Mouse (Mus musculus): ENCODE data around the gene Arfgap3.
"Not testable (repeated sequence)": the region's sequence is repeated elsewhere in the genome, so short reads cannot be mapped to it uniquely, and the experiment has no call there.

Gene Arfgap3

DNA sequence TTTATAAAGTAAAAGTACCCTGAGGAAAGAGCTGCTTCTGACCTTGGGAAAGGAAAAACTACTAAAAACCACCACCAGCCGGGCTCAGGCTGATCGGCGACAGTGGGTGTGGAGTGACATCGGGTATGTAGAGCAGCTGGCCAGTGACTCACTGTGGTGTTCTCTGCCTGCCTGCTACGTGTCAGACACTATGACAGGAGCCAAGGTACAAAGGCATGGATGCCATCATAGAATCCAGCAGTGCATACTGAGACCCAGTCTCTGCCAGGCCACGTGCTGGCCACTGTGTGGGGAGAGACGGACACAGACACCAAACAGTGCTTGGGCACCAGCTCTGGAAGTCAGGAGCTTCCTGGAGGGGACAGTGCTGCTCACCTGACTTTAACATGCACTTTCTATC is 5.1 kb downstream of the Arfgap3 start:
- DNase-seq = no peak

DNA sequence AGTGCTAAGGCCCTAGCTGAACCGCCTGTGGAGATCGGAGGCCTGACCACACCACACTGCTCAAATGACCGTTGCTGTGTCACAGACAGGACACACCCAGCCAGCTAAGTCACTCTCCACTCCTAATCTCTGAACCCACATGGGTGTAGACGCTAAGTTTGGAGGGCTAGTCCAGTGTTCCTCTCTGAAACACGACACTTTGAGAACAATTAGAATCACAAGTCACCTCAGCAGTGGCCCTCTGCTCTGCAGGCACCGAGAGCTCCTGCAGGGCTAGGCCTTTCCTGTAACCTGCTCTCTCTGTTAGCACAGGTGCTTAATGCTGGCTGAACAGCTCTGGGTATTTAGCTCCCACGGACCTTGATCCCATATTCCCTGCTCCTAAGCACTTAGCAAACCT is 5.9 kb downstream of the Arfgap3 start:
- DNase-seq = no peak

DNA sequence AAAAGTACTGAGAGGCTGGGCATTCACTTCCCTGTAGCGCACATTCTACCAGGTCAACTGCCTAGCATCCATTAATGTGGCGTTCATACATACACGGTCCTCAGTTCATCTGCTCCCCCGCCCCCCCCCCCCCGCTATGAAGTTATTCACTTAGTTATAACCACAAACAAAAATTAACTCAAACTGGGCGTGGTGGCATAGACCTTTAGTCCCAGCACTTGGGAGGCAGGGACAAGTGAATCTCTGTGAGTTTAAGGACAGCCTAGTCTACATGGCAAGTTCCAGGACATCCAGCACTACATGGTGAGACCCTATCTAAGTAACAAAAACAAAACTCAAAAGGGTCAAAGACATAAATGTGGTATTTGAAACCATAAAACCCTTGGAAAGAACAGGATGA is 11.1 kb downstream of the Arfgap3 start:
- no peak for DNase-seq

DNA sequence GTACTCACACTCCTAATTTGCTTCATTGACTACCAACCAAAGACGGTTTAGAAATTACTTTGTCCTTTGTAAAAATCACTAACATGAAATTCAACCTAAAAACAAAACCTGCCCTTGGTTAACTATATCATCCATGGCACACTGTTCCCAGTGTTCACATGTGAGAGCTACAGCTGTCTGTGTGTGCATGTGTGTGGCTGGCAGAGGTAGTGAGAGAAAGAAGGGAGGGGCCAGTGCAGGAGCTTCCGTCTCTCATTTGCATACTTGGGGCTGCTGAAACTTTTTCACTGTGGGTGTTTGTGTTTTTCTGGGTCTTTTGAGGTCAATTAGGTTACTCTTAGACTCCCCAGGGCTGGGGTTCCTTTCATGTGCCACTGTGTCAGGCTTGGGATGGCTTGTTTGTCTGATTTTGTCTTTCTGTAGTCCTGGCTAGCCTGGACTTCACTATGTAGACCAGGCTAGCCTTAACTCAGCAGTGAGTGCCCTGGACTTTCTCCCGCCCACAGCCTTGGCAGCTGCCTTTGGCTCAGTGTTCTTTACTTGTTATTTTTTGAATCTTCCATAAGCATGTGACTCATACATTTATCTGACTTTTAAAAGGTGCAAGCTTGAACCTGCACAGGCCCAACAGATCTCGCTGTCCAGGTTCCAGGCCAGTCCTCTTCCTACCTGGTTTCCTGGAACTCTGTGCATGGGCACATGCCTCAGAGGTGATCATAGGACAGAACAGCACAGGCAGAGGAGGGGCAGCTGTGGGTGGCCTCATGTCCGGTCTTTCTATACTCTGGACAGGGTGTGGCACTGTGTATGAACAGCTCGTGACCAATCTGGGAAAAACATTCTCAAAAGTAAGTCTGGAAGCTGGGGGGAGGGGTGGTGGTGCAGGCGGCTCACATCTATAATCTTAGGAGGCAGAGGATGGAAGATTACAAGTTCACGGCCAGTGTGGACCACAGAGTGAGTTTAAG is 11.9 kb downstream of the Arfgap3 start:
- DNase-seq = peak; percentile 63

DNA sequence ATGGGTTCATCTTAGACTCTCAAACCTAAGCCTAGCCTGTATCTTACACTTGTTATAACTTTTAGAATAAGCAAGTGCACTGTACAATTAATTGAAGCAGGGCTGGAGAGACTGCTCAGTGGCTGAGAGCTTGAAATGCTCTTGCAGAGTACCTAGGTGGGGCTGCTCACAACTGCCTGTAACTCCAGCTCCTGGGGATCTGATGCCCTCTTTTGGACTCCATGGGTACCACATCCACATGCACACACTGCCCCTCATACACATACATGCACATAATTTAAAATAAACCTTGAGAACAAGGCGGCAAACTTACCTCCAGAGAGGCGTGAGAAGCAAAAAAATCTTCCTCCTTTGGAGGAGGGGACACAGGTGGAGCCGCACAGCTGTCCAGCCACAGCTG is 17.7 kb downstream of the Arfgap3 start:
- peak; percentile 27 for DNase-seq

DNA sequence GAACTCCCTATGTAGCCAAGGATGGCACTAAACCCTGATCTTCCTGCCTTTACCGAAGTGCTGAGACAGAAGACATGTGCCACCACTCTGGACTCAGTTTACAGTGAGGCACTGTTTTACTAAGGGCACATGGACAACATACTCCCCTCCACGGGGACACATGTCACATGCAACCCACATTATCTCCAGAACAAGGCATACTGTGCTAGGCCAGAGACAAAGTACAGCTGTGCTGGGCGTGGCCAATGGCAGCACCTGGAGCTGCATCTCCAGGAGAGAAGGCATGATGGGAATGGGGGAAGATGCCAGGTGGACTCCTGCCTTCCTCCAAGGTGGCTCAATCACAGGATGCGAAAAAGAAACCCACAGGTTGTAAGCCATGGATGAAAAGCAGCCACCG is 21.1 kb downstream of the Arfgap3 start:
- no peak for DNase-seq

DNA sequence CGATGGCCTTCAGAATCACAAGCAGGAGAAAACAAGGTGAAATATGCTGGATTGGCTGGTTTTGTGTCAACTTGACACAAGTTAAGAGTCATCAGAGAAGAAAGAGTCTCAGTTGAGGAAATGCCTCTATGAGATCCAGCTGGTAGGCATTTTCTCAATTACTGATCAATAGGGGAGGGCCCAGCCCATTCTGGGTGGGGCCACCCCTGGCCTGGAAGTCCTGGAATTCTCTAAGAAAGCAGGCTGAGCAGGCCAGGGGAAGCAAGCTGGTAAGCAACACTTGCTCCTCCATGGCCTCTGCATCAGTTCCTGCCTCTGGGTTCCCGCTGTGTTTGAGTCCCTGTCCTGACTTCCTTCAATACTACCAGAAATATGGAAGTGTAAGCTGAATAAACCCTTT is 27.0 kb downstream of the Arfgap3 start:
- no peak for DNase-seq

DNA sequence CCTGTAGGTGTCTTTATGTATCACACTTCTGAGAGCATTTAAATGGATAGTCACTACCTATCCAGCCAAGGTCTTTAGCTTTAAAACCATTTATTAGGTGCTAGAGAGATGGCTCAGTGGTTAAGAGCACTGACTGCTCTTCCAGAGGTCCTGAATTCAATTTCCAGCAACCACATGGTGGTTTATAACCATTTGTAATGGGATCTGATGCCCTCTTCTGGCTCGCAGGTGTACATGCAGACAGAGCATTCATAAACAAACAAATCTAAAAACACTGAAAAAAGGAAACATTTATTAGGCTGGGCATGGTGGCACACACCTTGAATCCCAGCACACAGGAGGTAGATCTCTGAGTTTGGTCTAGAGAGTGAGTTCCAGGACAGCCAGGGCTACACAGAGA is 35.1 kb downstream of the Arfgap3 start:
- no peak for DNase-seq

DNA sequence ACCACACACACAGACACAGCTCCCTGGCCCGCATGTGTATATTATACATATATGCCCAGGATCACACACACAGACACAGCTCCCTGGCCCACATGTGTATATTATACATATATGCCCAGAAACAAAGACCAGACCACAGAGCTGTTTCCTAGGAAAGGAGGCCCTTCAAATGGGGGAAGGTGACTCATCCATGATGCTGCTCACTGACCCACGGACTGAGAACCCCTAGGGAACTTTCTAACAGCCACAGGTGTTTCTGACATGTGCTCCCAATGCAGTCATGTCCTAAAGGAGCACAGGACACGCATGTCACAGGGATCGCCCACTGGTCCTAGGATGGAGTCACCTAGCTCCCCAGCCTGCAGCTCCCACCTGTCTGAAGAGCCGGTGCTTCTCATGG is 40.2 kb downstream of the Arfgap3 start:
- DNase-seq = no peak

DNA sequence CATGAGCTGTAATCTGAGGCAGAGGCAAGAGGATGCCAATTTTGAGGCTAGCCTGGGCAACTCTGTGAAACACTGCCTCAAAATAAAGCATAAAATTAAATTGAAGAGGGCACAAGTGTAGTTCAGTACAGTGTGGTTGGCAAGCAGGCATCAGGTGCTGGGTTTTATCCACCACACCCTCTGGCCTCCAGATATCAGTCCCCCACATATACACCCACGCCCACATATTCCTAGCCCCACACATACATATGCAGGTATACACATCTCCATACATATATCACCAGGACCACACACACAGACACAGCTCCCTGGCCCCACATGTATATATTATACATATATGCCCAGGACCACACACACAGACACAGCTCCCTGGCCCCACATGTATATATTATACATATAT is 41.3 kb downstream of the Arfgap3 start:
- DNase-seq = not testable (repeated sequence)

DNA sequence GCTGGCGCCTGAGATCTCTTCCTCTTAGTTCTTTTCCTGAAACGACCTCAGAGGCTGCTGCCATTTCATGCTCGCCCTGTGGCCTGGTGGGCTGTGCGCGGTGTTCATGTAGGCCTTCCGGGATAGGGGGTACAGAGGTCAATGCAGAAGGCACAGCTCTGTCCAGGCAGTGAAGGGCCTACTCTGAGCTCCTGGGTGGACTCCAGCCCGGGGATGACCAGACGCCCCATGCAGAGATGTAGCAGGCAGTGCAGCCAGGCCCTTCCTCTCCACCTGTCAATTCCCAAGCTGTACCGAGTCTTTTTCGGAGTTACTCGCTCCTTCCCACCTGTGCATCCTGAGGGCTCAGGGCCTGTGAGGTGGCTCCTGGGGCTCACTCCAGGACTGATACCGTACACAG is 43.9 kb downstream of the Arfgap3 start:
- no peak for DNase-seq

DNA sequence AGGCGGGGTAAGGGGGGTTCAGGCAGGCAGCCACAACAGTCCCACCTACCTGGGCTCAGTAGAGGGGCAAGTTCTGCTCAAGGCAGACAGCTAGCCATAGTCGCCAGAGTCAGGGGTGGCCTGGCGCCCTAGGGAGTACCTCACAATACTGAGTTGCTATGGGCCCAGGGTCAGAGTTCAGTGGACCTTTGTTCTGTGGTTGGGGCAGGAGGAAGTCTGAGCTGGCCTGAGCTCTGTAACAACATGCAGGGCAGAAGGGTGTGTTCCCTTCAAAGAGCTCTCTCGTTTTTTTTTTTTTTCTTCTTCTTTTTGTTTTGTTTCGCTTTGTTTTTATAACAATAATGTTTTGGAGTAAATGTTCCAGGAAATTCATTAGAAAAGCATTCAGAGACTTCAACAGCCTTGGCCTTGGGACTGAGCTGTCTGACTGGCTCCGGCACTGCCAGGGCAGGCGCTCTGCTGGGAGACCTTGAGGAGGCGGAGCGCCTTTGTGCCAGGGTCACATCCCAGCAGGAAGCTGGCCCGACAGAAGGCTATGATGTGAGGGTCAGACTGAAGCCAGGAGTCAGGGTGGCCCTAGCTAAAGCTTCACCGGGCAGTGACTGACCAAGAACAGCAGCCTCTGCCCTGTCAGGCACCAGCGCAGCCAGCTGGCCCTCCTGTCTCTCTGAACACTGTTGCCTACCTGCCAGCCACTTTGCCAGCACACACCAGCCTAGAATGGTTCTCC is 44.7 kb downstream of the Arfgap3 start:
- peak; percentile 87 for DNase-seq

DNA sequence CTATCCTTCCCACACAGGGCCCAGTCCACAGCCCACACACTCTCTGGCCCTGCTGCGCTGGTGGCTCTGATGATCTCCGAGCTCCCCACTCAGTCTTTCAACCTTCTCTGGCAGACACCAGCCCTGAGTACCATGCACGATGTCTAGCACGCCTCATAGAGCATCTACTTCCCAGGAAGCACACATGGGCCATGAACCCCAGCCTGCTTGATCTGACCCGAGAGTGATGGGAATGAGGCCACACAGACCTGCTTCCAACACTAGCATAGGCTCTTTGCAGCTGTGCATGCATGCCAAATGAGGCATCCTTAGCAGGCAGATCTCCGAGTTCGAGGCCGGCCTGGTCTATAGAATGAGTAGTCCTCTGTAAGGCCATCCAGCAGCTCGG is 45.2 kb downstream of the Arfgap3 start:
- DNase-seq = no peak

DNA sequence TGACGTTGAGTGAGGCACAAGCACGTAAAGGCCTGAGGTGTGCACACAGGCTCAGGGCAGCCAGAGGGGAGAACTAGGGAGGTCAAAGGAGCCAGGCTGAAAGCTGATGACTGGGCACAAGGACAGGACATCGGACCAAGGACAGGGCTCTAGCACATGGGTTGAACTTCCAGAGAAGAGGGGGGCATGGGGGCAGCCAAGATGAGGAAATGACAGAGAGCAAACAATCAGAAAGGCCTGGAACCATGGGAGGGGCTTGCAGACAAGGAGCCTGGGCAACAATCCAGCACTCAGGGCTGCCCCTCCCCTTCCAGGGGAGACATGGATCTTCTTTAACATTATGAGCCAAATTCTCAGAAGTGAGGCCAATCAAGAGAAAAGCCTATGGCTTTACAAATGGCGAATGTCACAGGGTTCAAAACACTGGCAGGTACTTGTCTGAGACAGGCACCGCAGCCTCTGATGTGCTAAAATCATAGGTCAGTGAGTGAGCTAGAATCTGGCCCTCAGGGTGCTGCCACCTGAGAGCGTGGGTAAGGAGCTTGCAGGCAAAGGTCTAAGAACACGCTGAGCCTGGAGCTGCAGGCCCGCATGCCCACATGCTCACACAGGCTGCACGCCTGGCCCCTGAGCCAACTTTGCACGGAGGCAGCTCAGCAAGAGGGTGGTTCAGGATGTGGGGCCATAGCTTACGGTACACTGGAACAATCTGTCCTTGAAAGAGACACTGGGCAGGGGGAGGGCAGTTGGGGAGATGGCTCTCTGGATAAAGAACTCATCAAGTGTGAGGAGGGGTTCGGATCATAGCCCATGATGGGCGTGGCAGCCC is 46.2 kb downstream of the Arfgap3 start:
- peak; percentile 93 for DNase-seq

DNA sequence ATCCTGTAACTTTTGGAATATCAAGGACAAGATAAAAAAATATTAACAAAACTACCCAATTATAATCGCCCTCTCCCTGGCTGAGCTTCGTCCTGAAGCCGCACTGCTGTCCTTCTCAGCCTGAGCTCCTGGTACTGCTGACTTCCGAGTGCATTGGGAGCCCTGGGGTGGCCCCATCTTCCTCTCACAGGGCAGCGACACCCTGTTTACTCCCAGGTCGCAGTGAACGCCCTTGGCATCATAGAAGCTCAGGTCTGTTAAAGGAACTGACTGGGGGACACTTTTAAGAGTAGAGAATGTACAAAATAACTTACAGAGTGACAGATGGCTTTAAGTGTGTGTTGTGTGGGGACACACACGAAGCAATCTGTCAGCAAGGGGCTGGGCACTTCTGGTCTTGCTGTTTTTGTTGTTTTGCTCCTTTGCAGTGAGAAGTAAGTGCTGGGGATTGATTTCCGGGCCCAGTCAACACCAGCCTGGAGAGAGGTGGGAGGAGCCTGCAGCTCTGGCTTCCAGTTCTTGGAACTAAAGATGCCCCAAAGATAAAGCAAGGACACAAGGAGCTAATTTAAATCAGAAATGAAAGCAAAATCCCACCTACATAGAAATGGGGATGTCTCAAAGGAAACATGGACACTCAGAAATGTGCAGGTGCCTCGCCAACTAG is 50.0 kb downstream of the Arfgap3 start:
- DNase-seq = peak; percentile 65

DNA sequence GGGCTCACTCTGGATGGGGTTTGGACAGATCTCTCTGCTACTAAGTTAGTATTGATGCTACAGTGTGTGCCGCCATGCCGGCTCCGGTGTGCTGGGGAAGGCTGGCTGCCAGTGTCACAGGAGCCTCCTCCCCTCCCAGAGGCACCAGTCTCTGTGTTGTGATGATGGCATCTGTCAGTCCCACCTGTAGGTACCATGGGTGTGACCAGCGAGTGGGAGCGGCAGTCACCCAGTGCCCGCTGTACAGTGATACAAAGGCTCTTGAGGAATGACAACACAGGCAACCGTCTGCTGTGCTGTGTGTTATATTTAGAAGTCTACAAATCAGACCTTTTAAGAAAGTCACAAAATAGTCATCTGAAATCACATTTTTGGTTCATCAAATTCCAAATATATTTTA is 50.6 kb downstream of the Arfgap3 start:
- no peak for DNase-seq

DNA sequence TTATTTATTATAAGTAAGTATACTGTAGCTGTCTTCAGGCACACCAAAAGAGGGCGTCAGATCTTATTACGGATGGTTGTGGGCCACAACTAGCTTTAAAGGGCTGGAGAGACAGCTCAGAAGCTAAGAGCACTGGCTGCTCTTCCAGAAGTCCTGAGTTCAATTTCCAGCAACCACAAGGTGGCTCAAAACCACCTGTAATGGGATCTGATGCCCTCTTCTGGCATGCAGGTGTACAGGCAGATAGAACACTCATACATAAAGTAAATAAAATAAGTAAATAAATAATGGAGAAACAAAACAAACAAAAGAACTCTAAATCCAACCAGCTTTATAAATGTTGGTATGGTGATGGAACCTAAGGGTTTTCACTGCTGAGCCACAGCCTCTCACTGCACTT is 51.2 kb downstream of the Arfgap3 start:
- no peak for DNase-seq

DNA sequence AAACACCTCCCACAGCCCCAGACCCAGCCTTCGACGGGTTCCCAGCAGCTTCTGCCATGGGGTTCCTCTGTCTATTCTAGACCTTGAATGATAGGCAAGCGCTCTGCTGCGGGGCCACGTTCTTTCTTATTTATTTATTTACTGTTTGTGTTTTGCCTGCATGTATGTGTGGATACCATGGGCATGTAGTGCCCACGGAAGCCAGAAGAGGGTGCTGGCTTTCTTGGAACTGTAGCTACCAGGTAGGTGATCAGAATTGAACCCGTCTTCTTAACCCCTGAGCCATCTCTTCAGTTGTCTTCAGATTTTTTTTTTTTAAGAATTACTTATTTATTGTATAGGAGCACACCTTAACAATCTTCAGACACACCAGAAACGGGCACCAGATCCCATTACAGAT is 51.7 kb downstream of the Arfgap3 start:
- peak; percentile 47 for DNase-seq

DNA sequence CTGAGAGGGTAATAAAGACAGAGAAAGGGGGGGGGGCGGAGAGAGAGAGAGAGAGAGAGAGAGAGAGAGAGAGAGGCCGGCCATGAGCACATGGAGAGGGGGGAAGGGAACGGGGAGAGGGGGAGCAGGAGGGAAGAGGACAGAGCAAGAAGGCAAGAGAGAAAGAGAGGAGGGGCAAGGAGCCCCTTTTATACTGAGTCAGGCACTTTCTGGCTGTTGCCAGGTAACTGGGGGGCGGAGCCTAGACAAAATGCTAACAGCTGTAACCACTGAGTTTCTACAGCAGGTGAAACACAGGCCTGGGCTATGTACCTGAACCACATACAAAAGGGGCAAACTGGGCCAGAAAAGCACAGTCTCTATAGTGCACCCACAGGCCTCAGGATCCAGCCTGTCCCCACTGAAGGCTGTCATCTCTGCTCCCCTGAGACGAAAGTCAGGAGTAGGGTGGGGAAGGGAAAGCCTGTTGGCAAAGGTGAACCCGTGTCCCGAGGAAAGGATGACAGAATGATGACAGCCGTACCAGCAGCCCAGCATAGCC is 53.2 kb downstream of the Arfgap3 start:
- DNase-seq = no peak

DNA sequence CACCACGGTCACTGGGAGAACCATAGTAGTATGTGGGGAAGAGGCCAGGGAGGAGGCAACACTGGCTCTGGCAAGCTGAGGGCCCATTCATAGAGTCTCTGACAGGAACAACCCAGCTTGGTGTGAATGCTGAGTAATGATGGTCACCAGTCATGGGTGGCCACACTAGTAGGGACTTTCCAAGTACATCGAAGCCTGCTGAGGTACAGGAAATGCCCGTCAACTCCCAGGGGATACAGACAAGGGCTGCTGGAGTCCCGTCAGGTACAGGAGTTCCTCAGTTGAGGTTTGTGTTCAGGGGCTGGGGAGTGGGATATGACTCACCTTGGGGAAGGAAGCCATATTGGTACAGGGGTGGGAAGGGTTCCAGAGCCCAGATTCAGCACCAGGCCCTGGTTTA is 54.0 kb downstream of the Arfgap3 start:
- no peak for DNase-seq

DNA sequence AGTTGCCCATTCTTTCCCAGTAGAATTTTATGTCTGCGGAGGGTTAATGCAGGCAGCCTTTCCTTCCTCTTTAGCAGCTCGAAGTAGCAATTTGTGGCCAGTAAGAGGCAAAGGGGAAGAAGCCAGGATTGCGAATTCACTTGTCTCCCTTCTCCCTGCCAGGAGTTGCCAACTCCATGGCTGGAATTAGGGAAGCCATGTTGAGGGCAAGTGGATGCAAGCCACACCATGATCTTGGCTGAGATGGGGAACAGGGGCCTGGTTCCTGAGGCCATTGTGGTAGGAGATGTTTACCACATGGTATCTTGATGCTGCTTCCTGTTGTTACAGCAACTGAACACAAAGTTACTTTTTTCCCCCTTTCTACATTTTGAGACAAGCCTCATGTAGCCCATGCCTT is 55.1 kb downstream of the Arfgap3 start:
- DNase-seq = no peak
